Mouse (Mus musculus): ENCODE measurements at regions not wholly inside any gene's neighbourhood (a gene's known extent, or its start where the extent isn't known, plus 50 kb on each side); places are given as distances from the start of the nearest gene placed in this dataset.

DNA sequence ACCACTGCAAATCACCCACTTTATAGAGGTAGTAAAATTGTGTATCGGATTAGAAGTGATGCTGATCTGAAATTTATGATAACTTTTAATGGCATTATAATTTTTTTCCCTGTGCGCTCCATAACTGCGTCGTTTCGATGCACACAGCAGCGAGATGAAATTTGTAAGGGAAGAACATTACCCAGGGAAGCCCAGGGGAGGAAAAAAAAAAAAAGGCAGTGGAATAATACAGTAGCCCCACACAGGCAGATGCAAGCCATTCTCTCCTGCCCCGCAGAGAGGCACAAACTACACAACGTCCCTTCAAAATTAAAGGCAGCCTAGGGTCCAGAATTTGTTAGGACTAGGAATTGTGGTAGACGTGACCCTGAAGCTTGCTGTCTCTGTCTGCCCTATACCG is 234.2 kb downstream of the Il20rb start:
- DNase-seq (ENCODE audit: low spot score), result no peak
